Mouse (Mus musculus) ES-Bruce4 (cell line): ENCODE results near the gene Pgap1. TPM values are rescaled to one million over a fixed set of nuclear protein-coding genes. Genes with fewer than 3 reads are reported as not detected.

Experiments used
- H3K27ac ChIP-seq: 2 replicates; pipeline ENCODE4 v1.5.1; 2012; ENCODE audit warnings: low read length, inconsistent platforms; ENCODE audit not compliant: insufficient read depth
- H3K27me3 ChIP-seq: 2 replicates; pipeline ENCODE4 v1.6.1; 2012; ENCODE audit warnings: mild to moderate bottlenecking, low read length, inconsistent platforms; ENCODE audit not compliant: control insufficient read depth, poor library complexity, insufficient read depth, severe bottlenecking
- H3K36me3 ChIP-seq: 2 replicates; pipeline ENCODE4 v1.6.1; 2012; ENCODE audit warnings: inconsistent platforms, mild to moderate bottlenecking, low read length, moderate library complexity; ENCODE audit not compliant: control insufficient read depth, poor library complexity, insufficient read depth, severe bottlenecking
- H3K4me1 ChIP-seq: one replicate; pipeline ENCODE4 v1.8.1; 2011; ENCODE audit warnings: low read length; ENCODE audit not compliant: control insufficient read depth, insufficient read depth
- H3K4me3 ChIP-seq: 2 replicates; pipeline ENCODE4 v1.5.1; 2011; ENCODE audit warnings: low read depth, mild to moderate bottlenecking, low read length
- H3K9ac ChIP-seq: 2 replicates; pipeline ENCODE4 v1.6.1; 2012; ENCODE audit warnings: low read depth, mild to moderate bottlenecking, inconsistent platforms; ENCODE audit not compliant: poor library complexity, severe bottlenecking
- H3K9me3 ChIP-seq: replicated peaks from 2 replicates; pipeline ENCODE4 v1.6.1; 2012; ENCODE audit warnings: mild to moderate bottlenecking, low read length, inconsistent platforms; ENCODE audit not compliant: control insufficient read depth, poor library complexity, insufficient read depth, severe bottlenecking
- CTCF ChIP-seq: IDR thresholded peaks from one replicate; pipeline ENCODE4 v1.8.1; 2011; ENCODE audit warnings: low read depth, low read length
- EP300 ChIP-seq: IDR thresholded peaks from 2 replicates; pipeline ENCODE4 v1.6.1; 2011; ENCODE audit warnings: low read depth, low read length; ENCODE audit not compliant: insufficient read depth
- POLR2A ChIP-seq: IDR thresholded peaks from one replicate; pipeline ENCODE4 v1.8.1; 2011; ENCODE audit warnings: low read length; ENCODE audit not compliant: insufficient read depth
- polyA plus RNA-seq: library from polyadenylated mRNA; stranded (reverse); fragments of >200 nt; gene quantifications from 2 replicates; pipeline ENCODE4 v1.2.4, GENCODE M21; 2011; ENCODE audit warnings: low read depth; ENCODE audit not compliant: missing spikeins, insufficient read depth, insufficient read length

The Pgap1 gene
- polyA plus RNA-seq, 1 experiment = 15.9 TPM

GRCm38 (mm10) chr1:54496254-54496653, 61.2 kb downstream of the Pgap1 start:
- Histone ChIP-seq H3K27me3 (no peaks in the 10 kb centered on the region), H3K9ac (no peak overlapping the region), H3K36me3 (no peaks in the 10 kb centered on the region; the same call in 1 of the 2 replicates), H3K4me3 (no peak overlapping the region), H3K4me1 (no peaks in the 10 kb centered on the region), H3K27ac (no peak overlapping the region), H3K9me3 (no peaks in the 10 kb centered on the region)
- TF ChIP-seq CTCF = no peak
- no peak for TF ChIP-seq EP300
- TF ChIP-seq POLR2A = no peak

GRCm38 (mm10) chr1:54493496-54493895, 64.0 kb downstream of the Pgap1 start:
- H3K27ac ChIP-seq = no peak overlapping the region
- H3K27me3 ChIP-seq = no peaks in the 10 kb centered on the region
- H3K36me3 ChIP-seq = no peaks in the 10 kb centered on the region; the same call in 1 of the 2 replicates
- H3K9ac ChIP-seq = no peak overlapping the region
- no peaks in the 10 kb centered on the region for H3K4me1 ChIP-seq
- TF ChIP-seq POLR2A (no peak), CTCF (no peak), EP300 (no peak)
- H3K9me3 ChIP-seq = 0 out of 2 replicates have a peak, but pooled peaks cover 4% of the 10 kb centered on the region
- H3K4me3 ChIP-seq = no peak overlapping the region

DNA sequence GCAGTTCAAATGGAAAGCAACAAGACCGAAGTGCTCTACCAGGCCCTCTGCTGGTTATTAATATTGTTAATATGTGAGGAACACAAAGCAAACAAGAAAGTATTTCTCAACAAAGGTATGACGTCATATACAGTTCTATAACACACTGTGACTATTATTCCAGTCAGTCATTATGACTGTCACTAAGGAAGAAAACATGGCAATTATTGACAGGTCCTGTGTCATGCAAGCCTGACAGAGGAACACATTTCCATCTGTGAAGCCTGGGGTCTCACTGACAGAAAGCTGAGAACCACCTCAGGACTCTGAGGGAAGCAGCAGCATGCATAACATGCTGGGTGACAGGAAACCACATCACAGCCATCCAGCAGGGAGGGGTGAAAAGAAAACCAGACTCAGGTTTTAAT, 65.0 kb downstream of the Pgap1 start:
- Histone ChIP-seq H3K4me3 (no peak overlapping the region), H3K4me1 (no peaks in the 10 kb centered on the region), H3K9ac (no peak overlapping the region), H3K27ac (no peak overlapping the region), H3K27me3 (no peaks in the 10 kb centered on the region), H3K9me3 (0 out of 2 replicates have a peak, but pooled peaks cover 4% of the 10 kb centered on the region), H3K36me3 (no peaks in the 10 kb centered on the region; the same call in 1 of the 2 replicates)
- TF ChIP-seq CTCF (no peak), POLR2A (no peak), EP300 (no peak)

DNA sequence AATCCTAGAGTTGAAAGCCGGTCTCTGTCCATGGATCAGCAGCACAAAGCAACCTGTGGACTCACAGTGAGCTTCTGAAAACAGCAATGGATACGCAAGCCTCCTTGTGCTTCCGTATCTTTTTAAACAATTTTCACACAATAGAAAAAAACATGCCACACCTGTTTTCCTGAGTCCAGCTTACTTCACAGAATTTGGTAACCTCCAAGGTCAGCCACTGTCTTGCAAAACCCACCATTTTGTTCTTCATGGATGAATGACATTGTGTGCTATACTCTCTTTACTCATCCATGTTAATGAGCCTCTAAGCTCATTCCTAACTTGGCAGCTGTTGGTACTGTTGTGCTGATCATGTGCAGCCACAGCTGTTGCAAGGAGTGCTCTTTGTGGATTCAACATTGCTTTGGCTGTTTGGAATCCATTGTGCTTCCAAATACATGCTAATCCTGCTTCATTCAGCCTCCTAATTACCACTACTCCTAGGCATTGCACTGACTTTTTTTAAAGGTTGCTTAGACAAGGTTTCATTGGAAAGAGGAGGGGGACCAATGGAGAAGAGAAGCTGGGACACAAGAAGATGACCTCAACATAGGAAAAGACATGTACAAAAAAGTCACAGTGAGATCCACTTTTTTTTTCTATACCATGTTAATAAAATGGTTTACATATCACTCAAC, 72.6 kb downstream of the Pgap1 start:
- Histone ChIP-seq H3K27ac (peak overlapping the region; percentile 63), H3K9ac (no peak overlapping the region), H3K36me3 (peaks cover 3% of the 10 kb centered on the region; the same call in 1 of the 2 replicates), H3K4me1 (no peaks in the 10 kb centered on the region), H3K27me3 (no peaks in the 10 kb centered on the region), H3K4me3 (no peak overlapping the region), H3K9me3 (0 out of 2 replicates have a peak, but pooled peaks cover 4% of the 10 kb centered on the region)
- TF ChIP-seq POLR2A (no peak), CTCF (no peak), EP300 (no peak; the same call in none of the 2 replicates)

DNA sequence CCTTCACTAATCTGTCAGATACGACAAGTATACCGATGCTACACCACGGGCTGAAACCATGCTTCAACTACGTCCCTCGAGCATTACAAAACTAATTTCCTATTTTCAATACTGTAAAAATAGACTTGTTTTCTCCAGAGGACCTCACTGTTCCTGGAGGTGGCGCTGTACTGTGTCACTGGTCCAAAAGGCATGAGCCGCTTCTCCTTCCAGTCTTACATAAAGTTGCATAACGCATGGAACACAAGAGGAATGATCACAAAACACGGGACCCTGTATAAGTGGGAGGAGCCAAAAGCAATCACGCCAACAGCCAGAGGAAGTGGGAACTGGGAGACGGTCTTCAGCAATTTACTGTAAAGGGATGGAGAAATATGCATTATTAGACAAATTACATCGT, 77.0 kb downstream of the Pgap1 start:
- peak; percentile 21 for TF ChIP-seq CTCF
- TF ChIP-seq EP300 = no peak
- TF ChIP-seq POLR2A = no peak
- no peak overlapping the region for H3K9ac ChIP-seq
- H3K36me3 ChIP-seq = peaks cover 3% of the 10 kb centered on the region; the same call in 1 of the 2 replicates
- H3K4me1 ChIP-seq = no peaks in the 10 kb centered on the region
- no peak overlapping the region for H3K4me3 ChIP-seq
- no peaks in the 10 kb centered on the region; the same call in 1 of the 2 replicates for H3K9me3 ChIP-seq
- no peak overlapping the region for H3K27ac ChIP-seq
- H3K27me3 ChIP-seq = no peaks in the 10 kb centered on the region

DNA sequence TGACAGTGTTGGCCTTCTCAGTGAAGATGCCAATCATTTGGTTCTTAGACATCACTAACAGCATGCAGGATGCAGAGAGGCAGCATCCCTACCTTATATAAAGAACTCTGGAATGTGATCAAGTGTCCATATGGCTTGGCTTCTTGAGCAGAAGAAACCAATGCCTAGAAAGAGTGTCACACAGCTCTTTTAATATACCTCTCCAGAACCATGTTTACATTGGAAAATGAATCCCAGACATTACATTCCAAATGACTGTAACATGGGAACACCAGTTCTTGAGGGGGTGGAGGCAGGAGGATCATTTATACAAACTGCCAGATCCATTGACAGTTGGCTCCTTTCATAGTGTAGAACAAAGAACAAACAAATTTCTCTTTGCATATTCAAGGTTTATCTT, 88.8 kb downstream of the Pgap1 start:
- Histone ChIP-seq H3K4me3 (no peak overlapping the region), H3K27ac (no peak overlapping the region), H3K27me3 (no peaks in the 10 kb centered on the region), H3K9me3 (no peaks in the 10 kb centered on the region), H3K36me3 (no peaks in the 10 kb centered on the region), H3K4me1 (no peaks in the 10 kb centered on the region), H3K9ac (no peak overlapping the region)
- TF ChIP-seq CTCF (no peak), POLR2A (no peak), EP300 (no peak)
